Mouse (Mus musculus): Measurements from ENCODE around the gene Rps19.
A peak's percentile ranks its signal among the peaks of the same experiment; 100 is the strongest.
"Not testable (repeated sequence)": the region's sequence is repeated elsewhere in the genome, so short reads cannot be mapped to it uniquely, and the experiment has no call there.

Gene Rps19

GRCm38 (mm10) chr7:24883896-24884692 is at the start of gene Rps19:
Gene Rps19 (plus strand): TSS chr7:24884371.
- peak; percentile 99 for DNase-seq (ENCODE audit: low spot score)

DNA sequence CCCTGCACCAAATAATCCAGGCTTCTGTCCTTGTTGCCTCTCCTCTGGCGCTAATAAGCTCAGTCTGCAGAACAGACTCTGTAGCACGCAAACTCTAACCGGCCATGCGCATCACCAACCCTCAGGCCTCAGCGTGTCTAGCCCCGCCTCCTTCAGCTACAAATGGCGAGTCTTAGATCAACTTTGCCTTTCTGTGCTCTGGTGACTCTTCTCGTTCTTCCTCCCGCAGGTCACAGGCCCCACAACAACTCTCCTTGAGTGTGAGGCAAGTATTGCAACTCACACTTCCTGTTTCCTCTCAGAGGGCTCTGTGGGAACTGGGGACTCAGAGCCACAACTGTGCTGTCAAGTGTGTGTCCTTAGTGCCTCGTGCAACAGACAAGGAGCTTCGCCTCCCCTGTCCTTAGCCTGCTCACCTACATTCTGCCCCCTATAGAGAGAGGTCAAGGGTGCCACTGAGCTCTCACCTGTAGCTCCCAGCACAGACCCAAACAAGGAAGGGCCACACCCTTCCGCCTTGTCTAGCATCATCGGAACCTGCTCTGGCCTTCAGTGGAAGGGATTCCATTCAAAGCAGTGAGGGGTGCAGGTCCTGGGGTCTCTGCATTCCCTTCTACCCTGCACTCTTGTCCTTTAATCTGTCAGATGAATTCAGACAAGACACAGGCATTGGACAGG is 45.3 kb upstream of the Rps19 start:
- DNase-seq (ENCODE audit: low spot score) = not testable (repeated sequence)

GRCm38 (mm10) chr7:24839410-24839808 is 44.8 kb upstream of the Rps19 start:
- no peak for DNase-seq (ENCODE audit: low spot score)

DNA sequence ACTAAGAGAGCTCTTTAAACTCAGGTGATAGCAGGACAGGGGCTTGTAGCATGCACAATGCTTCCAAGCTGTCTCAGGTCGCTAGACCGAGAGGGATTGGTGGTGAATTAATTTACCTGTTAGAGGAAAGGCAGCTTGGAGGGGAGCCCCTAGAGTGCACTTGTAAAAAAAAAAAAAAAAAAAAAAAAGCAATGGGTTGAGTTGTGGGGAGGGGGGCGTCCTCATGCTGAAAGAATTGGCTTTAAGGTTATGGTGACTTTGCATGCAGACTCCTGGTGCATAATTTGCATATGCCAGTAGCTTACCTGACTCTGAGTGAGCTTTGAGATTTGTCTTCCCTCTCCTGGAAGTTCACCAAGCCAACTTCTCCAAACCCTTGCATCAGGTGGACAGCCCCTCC is 43.8 kb upstream of the Rps19 start:
- no peak for DNase-seq (ENCODE audit: low spot score)

- no peak for DNase-seq (ENCODE audit: low spot score)
These were observed 43.2 kb upstream of the Rps19 start for GRCm38 (mm10) chr7:24841009-24841408.

- no peak for DNase-seq (ENCODE audit: low spot score)
These were observed 40.0 kb upstream of the Rps19 start for GRCm38 (mm10) chr7:24844144-24844543.

DNA sequence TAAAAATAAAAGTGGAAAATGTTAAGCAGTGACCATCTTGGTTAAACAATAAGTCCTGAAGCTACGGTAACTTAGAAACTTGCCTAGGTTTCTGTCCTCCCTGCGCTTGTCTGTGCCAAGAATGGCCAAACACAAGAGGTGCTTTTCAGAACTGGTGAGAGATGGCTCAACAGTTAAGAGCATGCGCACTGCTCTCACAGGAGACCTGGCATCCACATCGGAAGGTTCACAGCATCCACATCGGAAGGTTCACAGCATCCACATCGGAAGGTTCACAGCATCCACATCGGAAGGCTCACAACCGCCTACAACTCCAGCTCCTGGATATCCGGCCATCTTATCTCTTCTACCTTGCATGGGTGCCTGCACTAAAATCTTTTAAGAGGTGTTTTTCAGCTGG is 39.0 kb upstream of the Rps19 start:
- DNase-seq (ENCODE audit: low spot score) = no peak

GRCm38 (mm10) chr7:24845713-24846112 is 38.5 kb upstream of the Rps19 start:
- peak; percentile 79 for DNase-seq (ENCODE audit: low spot score)

DNA sequence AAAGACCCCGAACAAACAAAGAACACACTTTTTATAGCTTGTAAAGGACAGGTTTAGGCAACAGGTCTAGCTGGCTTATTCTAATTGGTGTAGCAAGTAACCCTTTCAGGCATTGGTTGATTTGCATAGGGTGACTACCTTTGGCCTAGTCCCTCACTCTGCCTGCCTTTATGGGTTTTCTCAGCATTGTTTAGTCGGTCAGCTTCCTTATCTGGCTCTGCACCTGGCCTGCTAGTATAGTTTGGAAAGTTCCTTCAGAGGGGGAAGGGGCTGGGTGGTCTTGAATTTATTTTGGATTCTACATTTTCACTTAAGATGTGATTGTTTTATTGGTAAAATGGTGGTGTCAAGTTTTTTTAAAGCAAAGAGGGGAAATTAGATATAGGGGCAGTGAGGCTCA is 37.6 kb upstream of the Rps19 start:
- not testable (repeated sequence) for DNase-seq (ENCODE audit: low spot score)

GRCm38 (mm10) chr7:24850162-24850561 is 34.0 kb upstream of the Rps19 start:
- DNase-seq (ENCODE audit: low spot score) = peak; percentile 54

DNA sequence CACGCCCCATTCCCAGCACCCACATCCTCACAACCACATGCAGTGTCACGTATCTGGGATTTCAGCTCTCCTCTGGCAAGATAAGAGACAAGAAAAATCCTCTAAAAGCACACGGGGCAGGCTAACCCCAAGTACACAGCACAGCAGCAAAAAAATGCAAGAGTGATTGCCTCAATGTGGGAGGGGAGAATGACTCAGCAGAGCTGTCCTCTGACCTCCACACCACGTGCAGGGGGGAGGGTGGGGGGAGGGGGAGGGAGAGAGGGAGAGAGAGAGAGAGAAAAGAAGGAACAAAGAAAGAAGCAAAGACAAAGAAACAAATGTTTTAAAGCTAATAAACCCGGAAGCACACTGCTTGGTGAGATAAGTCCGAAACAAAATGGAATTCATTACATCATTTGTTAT is 33.3 kb upstream of the Rps19 start:
- peak; percentile 72 for DNase-seq (ENCODE audit: low spot score)

- no peak for DNase-seq (ENCODE audit: low spot score)
These were observed 32.4 kb upstream of the Rps19 start for GRCm38 (mm10) chr7:24851596-24852325.

- peak; percentile 44 for DNase-seq (ENCODE audit: low spot score)
These were observed 31.5 kb upstream of the Rps19 start for GRCm38 (mm10) chr7:24852557-24853232.

GRCm38 (mm10) chr7:24853233-24853563 is 31.0 kb upstream of the Rps19 start:
- no peak for DNase-seq (ENCODE audit: low spot score)

DNA sequence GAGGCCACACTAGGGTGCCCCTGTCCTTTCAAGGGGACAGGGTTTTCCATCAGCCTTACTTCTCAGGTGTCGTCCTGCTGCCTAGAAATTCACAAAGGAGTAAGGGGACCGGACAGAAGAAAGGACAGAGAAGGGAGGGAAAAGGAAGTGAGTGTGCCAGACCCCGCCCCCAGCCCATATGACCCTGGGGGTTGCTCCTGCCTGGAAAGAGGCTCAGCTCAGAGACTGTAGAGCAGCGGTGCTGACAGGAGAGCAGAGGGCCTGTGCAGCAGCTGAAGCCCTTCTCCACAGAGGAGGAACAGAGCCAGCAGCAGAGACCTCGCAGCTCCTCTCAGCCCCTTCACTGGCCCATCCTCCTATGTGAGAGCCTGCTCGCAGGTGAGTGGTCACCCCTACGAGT is 30.5 kb upstream of the Rps19 start:
- no peak for DNase-seq (ENCODE audit: low spot score)

- DNase-seq (ENCODE audit: low spot score) = no peak
These were observed 27.6 kb upstream of the Rps19 start for GRCm38 (mm10) chr7:24856460-24857120.

- DNase-seq (ENCODE audit: low spot score) = no peak
These were observed 24.9 kb upstream of the Rps19 start for GRCm38 (mm10) chr7:24859234-24859633.

- no peak for DNase-seq (ENCODE audit: low spot score)
These were observed 22.3 kb upstream of the Rps19 start, which contains the start of gene Gm9844 for GRCm38 (mm10) chr7:24861913-24862312. Gene Gm9844 (plus strand): TSS chr7:24862213.

DNA sequence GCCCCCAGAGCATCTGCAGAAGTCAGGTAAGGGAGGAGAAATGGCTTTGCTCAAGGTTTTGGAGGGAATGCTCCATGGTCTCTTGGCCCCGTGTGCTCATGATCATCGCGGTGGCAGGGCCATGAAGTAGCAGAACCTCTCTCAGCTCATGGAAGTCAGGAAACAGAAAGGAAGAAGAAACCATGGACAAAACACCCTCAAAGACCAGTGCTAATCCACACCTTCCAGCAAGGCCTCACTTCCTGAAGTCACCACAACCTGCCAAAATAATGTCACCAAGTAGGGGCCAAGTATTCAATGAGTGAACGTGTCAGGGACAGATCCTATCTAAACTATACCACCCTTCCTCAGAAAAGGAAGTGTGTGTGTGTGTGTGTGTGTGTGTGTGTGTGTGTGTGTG is 21.3 kb upstream of the Rps19 start:
- no peak for DNase-seq (ENCODE audit: low spot score)

DNA sequence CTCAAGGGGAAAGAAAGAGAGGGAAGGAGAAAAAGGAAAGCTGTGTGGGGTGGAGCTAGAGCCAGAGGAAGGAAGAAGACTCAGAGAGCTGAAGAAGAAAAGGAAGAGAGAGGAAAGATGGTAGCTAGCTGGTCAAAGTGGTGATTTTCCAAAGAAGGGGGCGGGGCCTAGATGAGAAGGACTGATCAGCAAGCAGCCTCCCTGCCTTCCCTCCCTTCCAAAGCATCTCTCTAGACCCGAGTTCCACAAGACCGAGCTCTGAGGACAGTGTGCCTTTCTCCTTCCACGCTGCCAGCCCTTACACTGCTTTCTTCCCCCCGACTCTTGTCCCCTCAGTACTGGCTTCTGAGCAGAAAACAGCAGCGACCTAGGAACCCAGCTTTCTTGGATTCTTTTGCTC is 20.0 kb upstream of the Rps19 start:
- DNase-seq (ENCODE audit: low spot score) = no peak

DNA sequence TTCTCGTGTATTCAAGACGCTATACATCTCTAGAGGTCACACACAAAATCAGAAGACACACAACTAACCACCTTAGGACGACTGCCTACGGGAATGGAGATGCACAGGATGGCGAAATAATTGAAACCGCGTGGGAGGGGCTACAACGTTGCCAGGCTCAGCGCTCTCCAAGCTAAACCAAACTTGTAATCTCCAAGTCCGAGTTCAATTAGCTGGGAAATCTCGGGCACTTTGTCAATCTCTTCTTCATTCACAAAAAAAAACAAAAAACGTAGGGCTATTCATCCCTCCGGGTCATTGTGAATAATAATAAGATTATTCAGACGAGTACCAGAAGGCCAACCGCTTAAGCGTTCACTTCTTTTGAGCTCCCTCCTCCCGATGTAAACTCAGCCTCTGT is 15.1 kb upstream of the Rps19 start:
- no peak for DNase-seq (ENCODE audit: low spot score)
